Mouse (Mus musculus): ENCODE data around the gene Hilpda. TPM values are rescaled to one million over a fixed set of nuclear protein-coding genes. Genes with fewer than 3 reads are reported as not detected.

Hilpda gene
- polyA plus RNA-seq, 1 experiment from 2014 or later = 32.5 TPM

- Histone ChIP-seq H3K9ac (no peak overlapping the region), H3K4me3 (replicated peaks) (no peak overlapping the region), H3K27me3 (no peaks in the 10 kb centered on the region), H3K4me1 (no peaks in the 10 kb centered on the region), H3K36me3 (replicated peaks) (no peaks in the 10 kb centered on the region), H3K27ac (no peak overlapping the region), H3K9me3 (no peaks in the 10 kb centered on the region), H3K4me2 (no peak overlapping the region)
- ATAC-seq (ENCODE audit: low FRiP score) = no peak
- WGBS = 55% methylated on average over 5 of the region's 5 CpGs
These were observed 25.7 kb upstream of the Hilpda start for GRCm38 (mm10) chr6:29246585-29246984.

DNA sequence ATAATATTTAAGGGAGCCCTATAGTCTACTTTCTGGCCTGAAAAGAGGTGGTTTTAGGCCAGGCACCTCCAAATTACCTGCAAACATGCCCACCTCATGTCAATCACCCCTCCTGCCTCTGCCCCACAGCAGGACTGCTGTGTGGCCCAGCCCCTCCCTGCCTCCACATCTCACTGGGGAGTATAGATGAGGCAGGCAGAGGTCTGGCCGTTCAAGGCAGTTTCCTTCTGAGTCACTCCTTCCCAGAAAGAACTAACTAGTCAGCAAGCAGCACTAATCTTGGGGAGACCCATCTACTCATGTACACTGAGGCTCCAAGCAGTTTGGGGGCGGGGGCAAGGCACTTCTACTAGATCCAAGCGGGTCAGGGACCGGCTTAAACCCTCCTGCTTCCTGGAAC, 25.2 kb upstream of the Hilpda start:
- no peak for ATAC-seq (ENCODE audit: low FRiP score)
- 56% methylated on average over 4 of the region's 4 CpGs for WGBS
- no peaks in the 10 kb centered on the region for H3K9me3 ChIP-seq
- no peaks in the 10 kb centered on the region for H3K36me3 ChIP-seq (replicated peaks)
- H3K9ac ChIP-seq = no peak overlapping the region
- H3K27ac ChIP-seq = no peak overlapping the region
- H3K27me3 ChIP-seq = no peaks in the 10 kb centered on the region
- no peak overlapping the region for H3K4me2 ChIP-seq
- no peak overlapping the region for H3K4me3 ChIP-seq (replicated peaks)
- H3K4me1 ChIP-seq = no peaks in the 10 kb centered on the region

DNA sequence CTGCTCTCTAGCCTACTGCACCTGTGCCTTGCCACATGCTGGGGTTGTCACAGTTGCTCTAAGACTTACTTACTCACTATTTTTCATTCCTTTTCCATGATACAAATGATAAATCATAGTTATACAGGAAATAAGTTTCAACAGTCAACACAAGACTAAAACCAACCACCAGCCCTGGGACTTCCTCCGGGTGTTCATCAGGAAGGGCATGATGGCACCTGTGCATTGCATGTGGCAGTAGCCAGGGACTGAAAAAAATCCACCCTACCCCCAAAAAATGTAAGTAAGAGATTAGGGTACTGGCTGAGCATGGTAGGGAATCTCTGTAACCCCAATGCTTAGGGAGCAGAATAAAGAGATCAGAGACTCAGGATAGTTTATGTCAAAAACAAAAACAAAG, 12.9 kb upstream of the Hilpda start:
- Histone ChIP-seq H3K4me2 (no peak overlapping the region), H3K36me3 (replicated peaks) (no peaks in the 10 kb centered on the region), H3K27ac (no peak overlapping the region), H3K9ac (no peak overlapping the region), H3K9me3 (no peaks in the 10 kb centered on the region), H3K4me3 (replicated peaks) (no peak overlapping the region), H3K27me3 (0 out of 2 replicates have a peak, but pooled peaks cover 3% of the 10 kb centered on the region), H3K4me1 (peaks cover 7% of the 10 kb centered on the region)
- ATAC-seq (ENCODE audit: low FRiP score) = no peak
- 88% methylated on average over 1 of the region's 1 CpGs for WGBS

DNA sequence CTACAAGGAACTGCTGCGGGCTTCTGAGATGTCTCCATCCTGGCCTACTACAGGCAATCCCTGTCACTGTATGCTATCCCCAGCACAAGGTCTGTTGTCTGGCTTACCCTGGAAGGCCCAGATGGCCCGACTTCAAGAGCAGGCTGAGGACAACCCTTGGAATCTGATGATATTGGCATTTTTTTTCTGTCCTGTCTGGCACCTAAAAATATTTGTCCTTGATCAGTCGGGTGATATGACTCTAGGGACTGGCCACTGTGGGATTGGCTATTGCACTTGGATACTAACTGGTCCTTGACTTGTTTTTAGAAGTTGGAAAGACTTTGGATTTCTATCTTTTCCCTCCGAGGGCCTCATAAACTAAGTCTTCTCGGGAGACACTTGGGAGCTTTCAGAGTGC, 10.5 kb upstream of the Hilpda start:
- no peak overlapping the region for H3K4me3 ChIP-seq (replicated peaks)
- 84% methylated on average over 5 of the region's 5 CpGs for WGBS
- no peak for ATAC-seq (ENCODE audit: low FRiP score)
- H3K36me3 ChIP-seq (replicated peaks) = no peaks in the 10 kb centered on the region
- H3K27me3 ChIP-seq = peaks cover 3% of the 10 kb centered on the region; the same call in 1 of the 2 replicates
- no peak overlapping the region for H3K27ac ChIP-seq
- no peak overlapping the region for H3K9ac ChIP-seq
- H3K4me2 ChIP-seq = no peak overlapping the region
- H3K4me1 ChIP-seq = peaks cover 7% of the 10 kb centered on the region
- H3K9me3 ChIP-seq = no peaks in the 10 kb centered on the region

GRCm38 (mm10) chr6:29263650-29264455, 8.4 kb upstream of the Hilpda start:
- Histone ChIP-seq H3K4me1 (peaks cover 7% of the 10 kb centered on the region), H3K4me3 (replicated peaks) (no peak overlapping the region), H3K36me3 (replicated peaks) (no peaks in the 10 kb centered on the region), H3K9ac (no peak overlapping the region), H3K9me3 (no peaks in the 10 kb centered on the region), H3K4me2 (no peak overlapping the region), H3K27me3 (peaks cover 3% of the 10 kb centered on the region; the same call in 1 of the 2 replicates), H3K27ac (no peak overlapping the region)
- ATAC-seq (ENCODE audit: low FRiP score) = no peak
- WGBS = 44% methylated on average over 6 of the region's 6 CpGs

DNA sequence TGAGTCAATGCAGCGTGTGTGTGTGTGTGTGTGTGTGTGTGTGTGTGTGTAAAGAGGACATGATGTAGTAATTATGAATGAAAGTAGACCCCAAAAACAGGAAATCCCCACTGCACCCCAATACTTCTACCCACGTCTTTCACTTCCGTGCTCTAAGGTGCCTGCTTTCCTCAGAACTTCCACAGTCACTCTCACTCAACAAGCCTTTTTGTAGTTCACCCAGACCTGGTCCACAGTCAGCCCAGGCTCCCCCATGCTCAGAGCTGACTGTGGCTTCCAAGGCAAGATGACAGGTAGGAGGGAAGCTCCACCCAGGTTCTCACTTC, 7.9 kb upstream of the Hilpda start:
- Histone ChIP-seq H3K4me2 (no peak overlapping the region), H3K27ac (no peak overlapping the region), H3K27me3 (peaks cover 3% of the 10 kb centered on the region; the same call in 1 of the 2 replicates), H3K4me3 (replicated peaks) (no peak overlapping the region), H3K4me1 (peaks cover 7% of the 10 kb centered on the region), H3K9me3 (no peaks in the 10 kb centered on the region), H3K36me3 (replicated peaks) (no peaks in the 10 kb centered on the region), H3K9ac (no peak overlapping the region)
- no peak for ATAC-seq (ENCODE audit: low FRiP score)
- WGBS = 82% methylated on average over 3 of the region's 3 CpGs

DNA sequence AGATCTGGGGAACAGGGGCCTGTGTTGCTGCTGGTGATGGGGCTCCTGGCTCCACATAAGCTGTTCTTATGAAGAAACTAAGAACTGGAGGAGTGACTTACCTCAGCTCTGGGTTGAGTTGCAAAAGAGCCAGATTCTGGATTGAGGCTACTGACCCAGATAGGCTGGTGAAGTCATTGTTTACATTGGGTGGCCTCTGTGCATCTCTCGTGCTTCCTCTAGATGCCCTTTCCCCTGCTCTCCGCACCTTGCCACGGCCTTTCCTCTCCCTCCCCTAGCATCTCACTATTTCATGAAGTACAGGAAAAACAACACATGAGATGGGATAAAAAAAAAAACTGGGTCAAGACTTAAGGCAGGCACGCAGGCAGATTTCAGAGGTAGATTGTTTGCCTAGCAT, 5.4 kb upstream of the Hilpda start:
- H3K4me1 ChIP-seq = peaks cover 11% of the 10 kb centered on the region
- no peaks in the 10 kb centered on the region for H3K36me3 ChIP-seq (replicated peaks)
- WGBS = 78% methylated on average over 4 of the region's 4 CpGs
- peaks cover 4% of the 10 kb centered on the region; the same call in 1 of the 2 replicates for H3K27me3 ChIP-seq
- no peak for ATAC-seq (ENCODE audit: low FRiP score)
- no peak overlapping the region for H3K4me3 ChIP-seq (replicated peaks)
- no peak overlapping the region for H3K4me2 ChIP-seq
- no peak overlapping the region for H3K27ac ChIP-seq
- H3K9ac ChIP-seq = no peak overlapping the region
- no peaks in the 10 kb centered on the region for H3K9me3 ChIP-seq

DNA sequence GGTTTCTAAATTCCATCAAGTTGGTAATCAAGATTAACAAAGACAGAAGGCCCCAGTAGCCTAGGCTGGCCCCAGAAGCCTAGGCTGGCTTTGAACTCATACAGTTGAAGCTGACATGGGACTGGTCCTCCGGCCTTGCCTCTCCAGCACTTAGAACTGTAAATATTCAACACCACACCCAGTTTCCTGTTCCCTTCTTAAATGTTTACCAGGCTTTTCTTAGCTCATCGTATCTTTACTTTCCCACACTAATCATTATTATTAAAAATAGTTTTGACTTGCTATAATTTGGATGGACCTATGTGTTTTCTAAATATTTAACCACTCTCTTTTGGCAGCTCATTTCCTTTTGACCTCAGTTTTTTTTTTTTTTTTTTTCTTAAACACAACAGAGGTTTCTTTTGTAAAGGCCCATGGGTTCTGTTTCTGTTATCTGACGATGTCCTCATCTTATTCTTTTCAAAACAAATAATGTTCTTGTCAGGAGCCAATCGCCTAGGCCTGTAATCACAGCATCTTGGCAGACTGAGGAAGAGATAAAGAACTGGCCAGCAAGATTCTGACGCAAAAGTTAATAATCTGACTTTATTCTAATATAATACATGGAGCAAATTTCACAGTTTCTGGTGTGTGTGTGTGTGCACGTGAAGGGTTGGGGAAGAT, 3.2 kb upstream of the Hilpda start:
- 83% methylated on average over 6 of the region's 6 CpGs for WGBS
- no peak overlapping the region for H3K4me2 ChIP-seq
- H3K4me1 ChIP-seq = peaks cover 15% of the 10 kb centered on the region
- no peak overlapping the region for H3K27ac ChIP-seq
- no peaks in the 10 kb centered on the region for H3K36me3 ChIP-seq (replicated peaks)
- no peak overlapping the region for H3K9ac ChIP-seq
- ATAC-seq (ENCODE audit: low FRiP score) = no peak
- no peak overlapping the region for H3K4me3 ChIP-seq (replicated peaks)
- peaks cover 4% of the 10 kb centered on the region; the same call in 1 of the 2 replicates for H3K27me3 ChIP-seq
- H3K9me3 ChIP-seq = no peaks in the 10 kb centered on the region

GRCm38 (mm10) chr6:29270961-29271360, 1.3 kb upstream of the Hilpda start:
- H3K27me3 ChIP-seq = 0 out of 2 replicates have a peak, but pooled peaks cover 4% of the 10 kb centered on the region

GRCm38 (mm10) chr6:29276746-29277145, 4.5 kb downstream of the Hilpda start:
- Histone ChIP-seq H3K4me2 (no peak overlapping the region), H3K4me1 (peaks cover 12% of the 10 kb centered on the region), H3K4me3 (replicated peaks) (no peak overlapping the region), H3K9me3 (no peaks in the 10 kb centered on the region), H3K27me3 (no peaks in the 10 kb centered on the region), H3K36me3 (replicated peaks) (peaks cover 6% of the 10 kb centered on the region; the same call in 1 of the 2 replicates), H3K9ac (no peak overlapping the region), H3K27ac (no peak overlapping the region)
- ATAC-seq (ENCODE audit: low FRiP score) = no peak
- WGBS = 93% methylated on average over 5 of the region's 5 CpGs

More at GRCm38 (mm10) chr6:29270961-29271360, 1.3 kb upstream of the Hilpda start:
- H3K4me2 ChIP-seq = no peak overlapping the region
- no peak overlapping the region for H3K9ac ChIP-seq
- H3K4me3 ChIP-seq (replicated peaks) = no peak overlapping the region
- no peak overlapping the region for H3K27ac ChIP-seq
- no peak for ATAC-seq (ENCODE audit: low FRiP score)
- 23% methylated on average over 8 of the region's 8 CpGs for WGBS
- peaks cover 6% of the 10 kb centered on the region; the same call in 1 of the 2 replicates for H3K36me3 ChIP-seq (replicated peaks)
- H3K9me3 ChIP-seq = no peaks in the 10 kb centered on the region
- peaks cover 15% of the 10 kb centered on the region for H3K4me1 ChIP-seq

GRCm38 (mm10) chr6:29278513-29279267, 6.4 kb downstream of the Hilpda start:
- peaks cover 6% of the 10 kb centered on the region; the same call in 1 of the 2 replicates for H3K36me3 ChIP-seq (replicated peaks)
- 37% methylated on average over 8 of the region's 8 CpGs for WGBS
- H3K27ac ChIP-seq = no peak overlapping the region
- H3K4me2 ChIP-seq = no peak overlapping the region
- H3K4me1 ChIP-seq = 0 out of 2 replicates have a peak, but pooled peaks cover 4% of the 10 kb centered on the region
- H3K9ac ChIP-seq = no peak overlapping the region
- ATAC-seq (ENCODE audit: low FRiP score) = no peak
- H3K27me3 ChIP-seq = peaks cover 3% of the 10 kb centered on the region; the same call in 1 of the 2 replicates
- no peaks in the 10 kb centered on the region for H3K9me3 ChIP-seq
- H3K4me3 ChIP-seq (replicated peaks) = no peak overlapping the region

DNA sequence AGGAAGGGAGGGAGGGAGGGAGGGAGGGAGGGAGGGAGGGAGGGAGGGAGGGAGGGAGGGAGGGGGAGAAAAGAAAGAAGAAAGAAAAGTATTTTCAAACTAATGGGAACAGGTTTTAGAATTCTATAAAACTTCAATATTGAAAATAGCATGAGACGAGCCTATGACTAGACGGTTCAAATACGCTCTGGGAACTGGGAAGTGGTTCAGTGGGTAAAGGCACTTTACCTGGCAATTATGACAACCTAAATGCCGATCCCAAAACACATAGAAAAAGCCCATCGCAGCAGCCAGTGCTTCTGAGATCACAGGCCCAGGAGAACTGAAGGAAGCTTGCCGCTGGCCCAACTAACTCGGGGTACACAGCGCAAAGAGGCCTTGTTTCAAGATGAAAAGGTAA, 7.0 kb downstream of the Hilpda start, which contains the start of gene Fam71f2:
TSS of gene Fam71f2 (plus strand) at position 301 of the 400 bp plus-strand sequence.
- Histone ChIP-seq H3K9ac (no peak within 1 kb of the TSS), H3K4me2 (no peak within 1 kb of the TSS), H3K27me3 (peaks cover 3% of the 10 kb centered on the region; the same call in 1 of the 2 replicates), H3K9me3 (no peaks in the 10 kb centered on the region), H3K27ac (no peak within 1 kb of the TSS), H3K4me1 (no peaks in the 10 kb centered on the region), H3K36me3 (replicated peaks) (peaks cover 6% of the 10 kb centered on the region; the same call in 1 of the 2 replicates), H3K4me3 (replicated peaks) (no peak within 1 kb of the TSS)
- 83% methylated on average over 8 of the region's 8 CpGs for WGBS
- ATAC-seq (ENCODE audit: low FRiP score) = no peak
